Mouse (Mus musculus) embryonic fibroblast, embryonic 13.5 days (primary cell): Measurements from ENCODE around the gene Chd5.

Experiments
- CTCF ChIP-seq: IDR thresholded peaks from 2 replicates; pipeline ENCODE4 v1.5.1; 2011; ENCODE audit warnings: mild to moderate bottlenecking, control low read depth, low read length, moderate library complexity, borderline replicate concordance; ENCODE audit not compliant: insufficient read depth
- POLR2A ChIP-seq: IDR thresholded peaks from 2 replicates; pipeline ENCODE4 v1.6.1; 2011; ENCODE audit warnings: low read depth, mild to moderate bottlenecking, control low read depth, low read length, moderate library complexity

GRCm38 (mm10) chr4:152300375-152300774 lies 38.1 kb upstream of the Chd5 start:
- TF ChIP-seq CTCF (no peak), POLR2A (no peak)
